Mouse (Mus musculus) liver, adult 2 months (tissue): ENCODE data around the gene Raver2. TPM values are rescaled to one million over a fixed set of nuclear protein-coding genes. Genes with fewer than 3 reads are reported as not detected.

ENCODE experiments used
- DNase-seq: peaks from one replicate; pipeline ENCODE4 v3.0.0-alpha.2; 2011; ENCODE audit warnings: low read depth, low spot score; ENCODE audit errors: extremely low read depth
- H3K27ac ChIP-seq: fragments of 200-500 bp; replicated peaks from 2 replicates; pipeline ENCODE4 v1.5.1; 2012; ENCODE audit warnings: low read depth, mild to moderate bottlenecking, control low read depth, inconsistent platforms, low read length; ENCODE audit not compliant: insufficient read depth
- H3K27me3 ChIP-seq: fragments of 200-500 bp; 2 replicates; pipeline ENCODE4 v1.6.1; 2012; ENCODE audit warnings: mild to moderate bottlenecking, moderate library complexity, low read length, inconsistent platforms; ENCODE audit not compliant: control insufficient read depth, insufficient read depth
- H3K36me3 ChIP-seq: fragments of 200-500 bp; 2 replicates; pipeline ENCODE4 v1.6.1; 2012; ENCODE audit warnings: low read length, inconsistent platforms; ENCODE audit not compliant: control insufficient read depth, insufficient read depth
- H3K4me1 ChIP-seq: fragments of 200-500 bp; 2 replicates; pipeline ENCODE4 v1.6.1; 2011; ENCODE audit warnings: low read length; ENCODE audit not compliant: control insufficient read depth, insufficient read depth
- H3K4me3 ChIP-seq: fragments of 200-500 bp; 2 replicates; pipeline ENCODE4 v1.5.1; 2011; ENCODE audit warnings: low read depth, mild to moderate bottlenecking, control low read depth, low read length, moderate library complexity; ENCODE audit not compliant: insufficient read depth
- H3K79me2 ChIP-seq: fragments of 200-500 bp; 2 replicates; pipeline ENCODE4 v1.6.1; 2012; ENCODE audit warnings: inconsistent platforms, mild to moderate bottlenecking, low read length, moderate library complexity; ENCODE audit not compliant: control insufficient read depth, insufficient read depth
- H3K9ac ChIP-seq: fragments of 200-500 bp; 2 replicates; pipeline ENCODE4 v1.6.1; 2012; ENCODE audit warnings: low read depth, mild to moderate bottlenecking, control low read depth, inconsistent platforms, low read length
- CTCF ChIP-seq: fragments of 200-500 bp; IDR thresholded peaks from 2 replicates; pipeline ENCODE4 v1.5.1; 2011; ENCODE audit warnings: low read depth, low read length, control low read depth
- POLR2A ChIP-seq: fragments of 200-500 bp; IDR thresholded peaks from 2 replicates; pipeline ENCODE4 v1.6.1; 2011; ENCODE audit warnings: low read length, control low read depth; ENCODE audit not compliant: insufficient read depth; ENCODE audit errors: extremely low read depth
- WGBS: fragments of 180-500 bp; shearing (Covaris S2); methylation state at CpG from one replicate; pipeline ENCODE4 v1.1.7; 2018; 5-methylcytosine and 5-hydroxymethylcytosine counted together
- polyA plus RNA-seq: library from polyadenylated mRNA; depleted of rRNA; stranded (reverse); fragments of >200 nt; gene quantifications from 2 replicates; pipeline ENCODE4 v1.2.3, GENCODE M21; 2012
- total RNA-seq: library from RNA; depleted of rRNA; stranded (reverse); fragments of >200 nt; gene quantifications from 2 replicates; pipeline ENCODE4 v1.2.3, GENCODE M21; 2014

Raver2 gene
- total and polyA plus RNA-seq, 2 experiments = 0.05 to 0.28 TPM

- H3K4me1 ChIP-seq = no peaks in the 10 kb centered on the region
- no peak overlapping the region for H3K27ac ChIP-seq
- no peaks in the 10 kb centered on the region for H3K36me3 ChIP-seq
- H3K9ac ChIP-seq = no peak overlapping the region
- DNase-seq = no peak
- H3K27me3 ChIP-seq = no peaks in the 10 kb centered on the region; the same call in 1 of the 2 replicates
- 89% methylated on average over 12 of the region's 12 CpGs for WGBS
- TF ChIP-seq POLR2A = no peak
- no peak overlapping the region for H3K4me3 ChIP-seq
- no peaks in the 10 kb centered on the region for H3K79me2 ChIP-seq
These were observed 38.3 kb downstream of the Raver2 start for GRCm38 (mm10) chr4:101107122-101107521.

DNA sequence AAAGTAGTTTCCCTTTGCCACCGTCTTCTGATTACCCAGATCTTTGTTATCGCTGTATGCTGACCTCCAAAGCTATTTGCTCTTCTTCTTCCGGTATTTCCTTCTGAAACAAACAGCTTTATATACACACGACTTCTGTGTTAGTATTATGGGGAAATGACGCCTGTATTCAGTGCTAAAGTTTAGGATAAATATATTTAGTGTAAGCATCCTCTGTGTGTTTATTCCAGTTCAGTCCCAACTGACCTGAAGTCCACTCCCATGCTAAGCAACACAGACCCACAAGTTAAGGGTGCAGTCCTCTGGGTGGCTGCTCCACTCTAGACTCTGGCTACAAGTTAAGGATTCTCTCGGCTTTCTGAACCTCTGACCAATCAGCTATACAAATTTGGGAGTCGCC lies 52.2 kb downstream of the Raver2 start:
- no peaks in the 10 kb centered on the region for H3K4me1 ChIP-seq
- TF ChIP-seq CTCF (no peak), POLR2A (no peak)
- H3K4me3 ChIP-seq = no peak overlapping the region
- H3K9ac ChIP-seq = no peak overlapping the region
- no peak for DNase-seq
- H3K36me3 ChIP-seq = no peaks in the 10 kb centered on the region
- 76% methylated on average over 7 of the region's 7 CpGs for WGBS
- no peak overlapping the region for H3K27ac ChIP-seq
- H3K27me3 ChIP-seq = no peaks in the 10 kb centered on the region
- no peaks in the 10 kb centered on the region for H3K79me2 ChIP-seq

DNA sequence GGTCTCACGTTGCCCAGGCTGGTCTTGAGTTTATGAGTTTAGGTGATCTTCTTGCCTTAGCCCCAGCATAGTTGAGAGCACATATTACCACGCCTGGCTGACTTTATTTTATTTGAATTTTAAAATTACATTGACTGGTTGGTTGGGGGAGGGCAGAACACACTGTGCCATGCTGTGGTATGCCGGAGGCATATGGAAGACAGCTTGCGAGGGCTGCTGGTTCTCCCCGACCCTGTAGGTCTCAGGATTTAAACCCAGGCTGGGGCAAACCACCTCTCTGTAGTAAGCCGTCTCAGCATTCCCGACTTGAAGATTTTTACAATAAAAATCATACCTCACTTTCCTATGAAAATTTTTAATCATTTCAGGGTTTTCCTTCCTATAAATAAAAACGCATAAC lies 66.2 kb downstream of the Raver2 start:
- 86% methylated on average over 8 of the region's 8 CpGs for whole genome bisulfite sequencing
- no peaks in the 10 kb centered on the region for H3K27me3 ChIP-seq

DNA sequence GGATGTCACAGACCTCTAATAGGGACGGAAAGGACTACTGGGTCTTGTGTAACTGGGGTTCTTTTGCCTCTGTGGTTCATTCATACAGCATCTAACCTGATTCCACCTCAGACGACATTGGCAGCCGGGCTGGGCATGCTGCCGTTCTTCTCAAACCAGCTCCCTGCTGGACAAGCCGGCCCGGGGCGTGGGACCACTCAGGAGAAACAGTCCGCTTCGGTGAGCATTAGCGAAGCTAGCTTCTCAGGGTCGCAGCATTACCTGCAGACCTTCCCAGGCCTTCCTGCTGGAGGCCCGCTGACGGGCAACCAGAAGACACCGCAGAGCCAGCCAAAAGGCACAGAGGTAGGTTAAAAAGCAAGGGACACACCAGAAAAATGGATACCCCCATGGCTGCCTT lies 67.1 kb downstream of the Raver2 start:
- H3K27me3 ChIP-seq = no peaks in the 10 kb centered on the region
- no peak overlapping the region for H3K4me3 ChIP-seq
- WGBS = 94% methylated on average over 14 of the region's 14 CpGs
- H3K27ac ChIP-seq = no peak overlapping the region
- H3K36me3 ChIP-seq = no peaks in the 10 kb centered on the region
- no peak overlapping the region for H3K9ac ChIP-seq
- TF ChIP-seq CTCF (no peak), POLR2A (no peak)
- DNase-seq = no peak
- no peaks in the 10 kb centered on the region for H3K79me2 ChIP-seq
- H3K4me1 ChIP-seq = no peaks in the 10 kb centered on the region

More for the DNA sequence above, 66.2 kb downstream of the Raver2 start:
- no peaks in the 10 kb centered on the region for H3K4me1 ChIP-seq
- no peak for TF ChIP-seq POLR2A
- no peak for TF ChIP-seq CTCF
- H3K27ac ChIP-seq = no peak overlapping the region
- no peak overlapping the region for H3K9ac ChIP-seq
- no peaks in the 10 kb centered on the region for H3K36me3 ChIP-seq
- H3K79me2 ChIP-seq = no peaks in the 10 kb centered on the region
- no peak for DNase-seq
- H3K4me3 ChIP-seq = no peak overlapping the region

DNA sequence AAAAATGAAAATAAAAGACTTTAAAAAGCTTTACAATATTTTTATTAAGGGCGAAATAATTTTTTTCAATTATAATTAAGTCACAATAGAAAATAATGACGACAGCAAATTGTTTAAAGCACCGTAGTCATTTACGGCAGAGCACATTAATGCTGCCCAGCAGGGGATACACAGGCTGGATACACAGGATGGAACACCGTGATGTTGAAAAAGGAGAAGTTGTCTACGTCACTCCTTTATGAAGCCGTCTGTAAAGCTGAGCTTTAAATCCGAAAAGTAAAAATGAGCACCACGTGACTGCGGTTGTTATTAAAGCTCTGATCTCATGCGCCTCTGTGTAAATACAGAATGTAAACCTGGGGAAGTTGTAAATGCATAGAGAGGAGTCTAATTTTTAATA lies 69.2 kb downstream of the Raver2 start:
- 90% methylated on average over 11 of the region's 11 CpGs for WGBS
- TF ChIP-seq POLR2A (no peak), CTCF (no peak)
- no peak overlapping the region for H3K27ac ChIP-seq
- DNase-seq = no peak
- no peaks in the 10 kb centered on the region for H3K79me2 ChIP-seq
- H3K4me1 ChIP-seq = no peaks in the 10 kb centered on the region
- no peaks in the 10 kb centered on the region for H3K36me3 ChIP-seq
- H3K27me3 ChIP-seq = no peaks in the 10 kb centered on the region
- no peak overlapping the region for H3K9ac ChIP-seq
- H3K4me3 ChIP-seq = no peak overlapping the region

GRCm38 (mm10) chr4:101141768-101142167 lies 73.0 kb downstream of the Raver2 start:
- Histone ChIP-seq H3K4me3 (no peak overlapping the region), H3K9ac (no peak overlapping the region), H3K4me1 (no peaks in the 10 kb centered on the region; the same call in 1 of the 2 replicates), H3K27ac (no peak overlapping the region), H3K27me3 (no peaks in the 10 kb centered on the region), H3K36me3 (no peaks in the 10 kb centered on the region), H3K79me2 (no peaks in the 10 kb centered on the region)
- DNase-seq = no peak
- TF ChIP-seq POLR2A = no peak
- no peak for TF ChIP-seq CTCF
- WGBS = 68% methylated on average over 5 of the region's 5 CpGs
